13 mouse cellular contexts compared by ENCODE assay signal in genomic region chr13:60256997-60257396, GRCm38 (mm10).
DNase-seq lines count a peak whose midpoint lies in the region; ATAC-seq lines count a peak whose summit lies in the region.
"Had no signal": no experiment of that assay in that cellular context is flagged by ENCODE, and none has a peak within 500 bp of the region (broad histone marks: within the 10 kb centered on the region; RNA-seq: fewer than 3 reads in every experiment).

No protein-coding gene starts in this region.

- no peak for DNase-seq in kidney, adult 11 months
- DNase-seq in embryonic facial prominence, embryonic 11.5 days (ENCODE audit: low spot score), result peak; percentile 33
- DNase-seq in fibroblast of lung, adult 2 months (ENCODE audit: low read depth), result peak; percentile 12
- peak; percentile 59 for DNase-seq in mesoderm, embryonic 11.5 days (ENCODE audit: low read depth, low spot score)
- DNase-seq in ovary, postnatal 36 days (ENCODE audit: low spot score), result no peak
- DNase-seq: cerebellum, postnatal 25 days; layer of hippocampus, postnatal 36 days; liver; liver, postnatal 0 days; thymus, adult 18-20 months had no signal

- no peaks in the 10 kb centered on the region for H3K27me3 ChIP-seq in kidney, embryonic 14.5 days (ENCODE audit: control insufficient read depth, insufficient read depth, low read length)
- no peaks in the 10 kb centered on the region for H3K27me3 ChIP-seq in embryonic facial prominence, embryonic 11.5 days (ENCODE audit: control insufficient read depth, insufficient read depth, low read length)

- ATAC-seq in kidney, embryonic 14.5 days (ENCODE audit: low FRiP score, low TSS enrichment), result 0 out of 2 replicates have a peak, but pooled peaks have one; percentile 11
- ATAC-seq in embryonic facial prominence, embryonic 11.5 days (replicated peaks; ENCODE audit: insufficient number of reproducible peaks, low FRiP score, low TSS enrichment, low read depth), result no peak
- ATAC-seq in CD4-positive, CD25-positive, alpha-beta regulatory T cell, adult 4 months, result no peak
- ATAC-seq: forebrain, embryonic 14.5 days; liver, postnatal 0 days had no signal

- no peaks in the 10 kb centered on the region for H3K9me3 ChIP-seq in kidney, embryonic 14.5 days (ENCODE audit: control insufficient read depth, low read length)
- H3K9me3 ChIP-seq in embryonic facial prominence, embryonic 11.5 days (replicated peaks; ENCODE audit: control insufficient read depth, low read length), result no peaks in the 10 kb centered on the region

- peak overlapping the region; percentile 66 for H3K27ac ChIP-seq in kidney, embryonic 14.5 days (ENCODE audit: low read depth, low read length)
- H3K27ac ChIP-seq in embryonic facial prominence, embryonic 11.5 days (replicated peaks; ENCODE audit: low read depth, low read length), result 0 out of 2 replicates have a peak overlapping the region, but pooled peaks have one; percentile 72

- H3K4me3 ChIP-seq in kidney, embryonic 14.5 days (ENCODE audit: low read length), result no peak overlapping the region
- no peak overlapping the region for H3K4me3 ChIP-seq in embryonic facial prominence, embryonic 11.5 days (ENCODE audit: low read depth, low read length)

- peaks cover 32% of the 10 kb centered on the region; the same call in 1 of the 2 replicates for H3K4me1 ChIP-seq in kidney, embryonic 14.5 days (ENCODE audit: control insufficient read depth, insufficient read depth, low read length)
- H3K4me1 ChIP-seq in embryonic facial prominence, embryonic 11.5 days (ENCODE audit: control insufficient read depth, insufficient read depth, low read length), result peaks cover 5% of the 10 kb centered on the region

- H3K36me3 ChIP-seq in kidney, embryonic 14.5 days (ENCODE audit: control insufficient read depth, insufficient read depth, low read length), result no peaks in the 10 kb centered on the region
- no peaks in the 10 kb centered on the region for H3K36me3 ChIP-seq in embryonic facial prominence, embryonic 11.5 days (replicated peaks; ENCODE audit: control insufficient read depth, insufficient read depth, low read depth, low read length)

- no peak overlapping the region; the same call in 1 of the 2 replicates for H3K4me2 ChIP-seq in kidney, embryonic 14.5 days (replicated peaks; ENCODE audit: low read depth, low read length)
- H3K4me2 ChIP-seq in embryonic facial prominence, embryonic 11.5 days (ENCODE audit: low read depth, low read length), result no peak overlapping the region

- WGBS in kidney, embryonic 14.5 days, result 19% methylated on average over 8 of the region's 8 CpGs
- 40% methylated on average over 8 of the region's 8 CpGs for WGBS in embryonic facial prominence, embryonic 11.5 days

- no peak overlapping the region for H3K9ac ChIP-seq in kidney, embryonic 14.5 days (ENCODE audit: low read depth, low read length)
- no peak overlapping the region for H3K9ac ChIP-seq in embryonic facial prominence, embryonic 11.5 days (replicated peaks; ENCODE audit: low read length)
- H3K9ac ChIP-seq: liver, postnatal 0 days had no signal

Comparison
In these comparisons a context has a peak if more than half of its experiments do, and no peak if none do; other contexts are left out.
1. DNase-seq: peak in embryonic facial prominence, embryonic 11.5 days (single experiment), fibroblast of lung, adult 2 months (single experiment) and mesoderm, embryonic 11.5 days (single experiment); none in kidney, adult 11 months (single experiment) and ovary, postnatal 36 days (single experiment).